Mouse (Mus musculus) cortical plate, adult 2 months (tissue): ENCODE measurements around the gene Trim47. TPM values are rescaled to one million over a fixed set of nuclear protein-coding genes. Genes with fewer than 3 reads are reported as not detected.

ENCODE experiments used
- H3K27ac ChIP-seq: fragments of 200-500 bp; 2 replicates; pipeline ENCODE4 v1.5.1; 2012; ENCODE audit warnings: low read length, control low read depth, inconsistent platforms; ENCODE audit not compliant: insufficient read depth
- H3K4me1 ChIP-seq: fragments of 200-500 bp; 2 replicates; pipeline ENCODE4 v1.6.1; 2011; ENCODE audit warnings: low read length; ENCODE audit not compliant: control insufficient read depth, insufficient read depth
- H3K4me3 ChIP-seq: fragments of 200-500 bp; 2 replicates; pipeline ENCODE4 v1.5.1; 2011; ENCODE audit warnings: mild to moderate bottlenecking, low read length, control low read depth; ENCODE audit not compliant: insufficient read depth
- CTCF ChIP-seq: fragments of 200-500 bp; IDR thresholded peaks from 2 replicates; pipeline ENCODE4 v1.5.1; 2011; ENCODE audit warnings: mild to moderate bottlenecking, control low read depth, low read length; ENCODE audit not compliant: insufficient read depth; ENCODE audit errors: extremely low read depth
- POLR2A ChIP-seq: fragments of 200-500 bp; IDR thresholded peaks from 2 replicates; pipeline ENCODE4 v1.6.1; 2011; ENCODE audit warnings: mild to moderate bottlenecking, low read length, control low read depth; ENCODE audit not compliant: insufficient read depth; ENCODE audit errors: extremely low read depth
- polyA plus RNA-seq: library from polyadenylated mRNA; depleted of rRNA; stranded (reverse); fragments of >200 nt; gene quantifications from 2 replicates; pipeline ENCODE4 v1.2.3, GENCODE M21; 2012

Trim47 gene
- polyA plus RNA-seq, 1 experiment = 6.2 TPM

GRCm38 (mm10) chr11:116162146-116162545 is 35.1 kb upstream of the Trim47 start:
- TF ChIP-seq CTCF (no peak), POLR2A (peak; percentile 69; the same call in 1 of the 2 replicates)
- Histone ChIP-seq H3K4me1 (peaks cover 2% of the 10 kb centered on the region), H3K27ac (no peak overlapping the region), H3K4me3 (no peak overlapping the region)

- no peak overlapping the region for H3K27ac ChIP-seq
- H3K4me1 ChIP-seq = peaks cover 2% of the 10 kb centered on the region; the same call in 1 of the 2 replicates
- TF ChIP-seq POLR2A (no peak), CTCF (no peak)
- H3K4me3 ChIP-seq = no peak overlapping the region
These were observed 34.3 kb upstream of the Trim47 start for GRCm38 (mm10) chr11:116161312-116161711.

- H3K4me1 ChIP-seq = peaks cover 3% of the 10 kb centered on the region
- no peak overlapping the region for H3K27ac ChIP-seq
- no peak overlapping the region for H3K4me3 ChIP-seq
- TF ChIP-seq CTCF (no peak), POLR2A (no peak)
These were observed 23.9 kb upstream of the Trim47 start for GRCm38 (mm10) chr11:116150960-116151359.

GRCm38 (mm10) chr11:116149341-116149740 is 22.3 kb upstream of the Trim47 start:
- no peak overlapping the region for H3K27ac ChIP-seq
- TF ChIP-seq POLR2A = no peak
- TF ChIP-seq CTCF = no peak
- peaks cover 6% of the 10 kb centered on the region for H3K4me1 ChIP-seq
- H3K4me3 ChIP-seq = no peak overlapping the region

- TF ChIP-seq CTCF = no peak
- TF ChIP-seq POLR2A = peak; percentile 14; the same call in 1 of the 2 replicates
- H3K4me1 ChIP-seq = peaks cover 6% of the 10 kb centered on the region
- no peak overlapping the region for H3K4me3 ChIP-seq
- H3K27ac ChIP-seq = 0 out of 2 replicates have a peak overlapping the region, but pooled peaks have one; percentile 24
These were observed 21.8 kb upstream of the Trim47 start for GRCm38 (mm10) chr11:116148761-116149221.

- peak overlapping the region; percentile 58; the same call in 1 of the 2 replicates for H3K27ac ChIP-seq
- no peak overlapping the region for H3K4me3 ChIP-seq
- peaks cover 6% of the 10 kb centered on the region for H3K4me1 ChIP-seq
- TF ChIP-seq CTCF (no peak), POLR2A (peak; percentile 34; the same call in 1 of the 2 replicates)
These were observed 19.4 kb upstream of the Trim47 start for GRCm38 (mm10) chr11:116146294-116146985.

GRCm38 (mm10) chr11:116145481-116146293 is 18.7 kb upstream of the Trim47 start:
- Histone ChIP-seq H3K27ac (peak overlapping the region; percentile 11; the same call in 1 of the 2 replicates), H3K4me3 (no peak overlapping the region)
- no peak for TF ChIP-seq POLR2A
- TF ChIP-seq CTCF = no peak

GRCm38 (mm10) chr11:116143468-116143867 is 16.5 kb upstream of the Trim47 start:
- H3K4me1 ChIP-seq = peaks cover 6% of the 10 kb centered on the region
- H3K27ac ChIP-seq = no peak overlapping the region
- no peak overlapping the region for H3K4me3 ChIP-seq
- no peak for TF ChIP-seq POLR2A

More at GRCm38 (mm10) chr11:116145481-116146293, 18.7 kb upstream of the Trim47 start:
- peaks cover 6% of the 10 kb centered on the region for H3K4me1 ChIP-seq

- H3K27ac ChIP-seq = no peak overlapping the region
These were observed 15.4 kb upstream of the Trim47 start for GRCm38 (mm10) chr11:116142211-116142991.

More at GRCm38 (mm10) chr11:116142211-116142991, 15.4 kb upstream of the Trim47 start:
- Histone ChIP-seq H3K4me1 (peaks cover 2% of the 10 kb centered on the region; the same call in 1 of the 2 replicates), H3K4me3 (no peak overlapping the region)
- TF ChIP-seq POLR2A = no peak
- TF ChIP-seq CTCF = no peak
